Comparison of ENCODE assay signal across 16 mouse cellular contexts in the genomic region with DNA sequence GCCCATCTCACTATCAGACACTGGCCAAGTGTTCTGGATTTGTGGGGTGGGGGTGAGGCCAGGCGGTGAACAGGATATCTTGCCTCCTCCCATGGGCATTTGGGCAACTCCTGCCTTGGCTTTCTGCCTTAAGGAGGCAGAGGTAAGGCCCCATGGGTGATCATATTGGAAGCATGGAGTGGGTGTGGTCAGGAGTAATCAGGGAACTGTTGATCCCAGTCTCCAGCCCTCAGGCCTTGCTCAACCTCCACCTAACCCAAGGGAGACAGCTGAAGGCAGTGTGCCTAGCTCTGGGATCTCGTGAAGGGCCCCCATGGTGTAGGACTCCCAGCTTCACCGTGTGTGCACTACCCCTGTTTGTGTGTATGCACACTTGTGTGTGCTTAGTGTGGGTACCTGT. TPM values are rescaled to one million over a fixed set of nuclear protein-coding genes. Genes with fewer than 3 reads are reported as not detected.
DNase-seq lines count a peak whose midpoint lies in the region; ATAC-seq and TF ChIP-seq lines count a peak whose summit lies in the region.
"Had no signal": no experiment of that assay in that cellular context is flagged by ENCODE, and none has a peak within 500 bp of the region (broad histone marks: within the 10 kb centered on the region; RNA-seq: fewer than 3 reads in every experiment).

No protein-coding gene starts in this region.

- H3K9ac ChIP-seq in heart, embryonic 15.5 days = no peak overlapping the region
- H3K9ac ChIP-seq in heart, adult 2 months (ENCODE audit: low read depth, low read length) = no peak overlapping the region

- H3K36me3 ChIP-seq in heart, embryonic 15.5 days = no peaks in the 10 kb centered on the region
- no peaks in the 10 kb centered on the region for H3K36me3 ChIP-seq in heart, adult 2 months (ENCODE audit: control insufficient read depth, insufficient read depth, low read length)
- H3K36me3 ChIP-seq: neural tube, embryonic 15.5 days had no signal

- H3K27ac ChIP-seq in heart, embryonic 15.5 days = peak overlapping the region; percentile 93
- no peak overlapping the region for H3K27ac ChIP-seq in heart, adult 2 months
- peak overlapping the region; percentile 97 for H3K27ac ChIP-seq in layer of hippocampus, adult 2 months

- ATAC-seq in heart, embryonic 15.5 days (replicated peaks; ENCODE audit: insufficient number of reproducible peaks, insufficient read depth, low FRiP score, low read depth) = no peak
- 0 out of 2 replicates have a peak, but pooled peaks have one; percentile 31 for ATAC-seq in erythroid progenitor cell, adult 5-6 weeks (replicated peaks; ENCODE audit: low FRiP score, poor library complexity, severe bottlenecking)

- TF ChIP-seq CTCF in heart, adult 2 months (IDR thresholded peaks at IDR 0.05) = no peak
- TF ChIP-seq CTCF in layer of hippocampus, adult 2 months (conservative IDR thresholded peaks at IDR 0.05) = no peak

- H3K4me1 ChIP-seq in heart, embryonic 15.5 days (replicated peaks) = peaks cover 71% of the 10 kb centered on the region
- H3K4me1 ChIP-seq in heart, adult 2 months (ENCODE audit: control insufficient read depth, insufficient read depth, low read length) = peaks cover 12% of the 10 kb centered on the region

- no peaks in the 10 kb centered on the region for H3K79me2 ChIP-seq in heart, adult 2 months (replicated peaks; ENCODE audit: control insufficient read depth, insufficient read depth, low read length)

- no peak overlapping the region for H3K4me3 ChIP-seq in heart, embryonic 15.5 days
- H3K4me3 ChIP-seq in heart, adult 2 months = no peak overlapping the region
- H3K4me3 ChIP-seq in layer of hippocampus, adult 2 months = no peak overlapping the region
- H3K4me3 ChIP-seq: erythroblast, embryonic 14.5 days; megakaryocyte, embryonic 14.5 days; neural tube, embryonic 15.5 days had no signal

- TF ChIP-seq EP300 in heart, adult 2 months (IDR thresholded peaks at IDR 0.05; ENCODE audit: insufficient read depth, low read depth, low read length) = no peak

- no peaks in the 10 kb centered on the region for H3K27me3 ChIP-seq in heart, embryonic 15.5 days
- H3K27me3 ChIP-seq in heart, adult 2 months (ENCODE audit: control insufficient read depth, insufficient read depth, low read length) = no peaks in the 10 kb centered on the region
- H3K27me3 ChIP-seq: neural tube, embryonic 15.5 days had no signal

- intact Hi-C loops in heart, adult 2 months (cut with DNase I) = no loop called here

- whole genome bisulfite sequencing in heart, embryonic 15.5 days = 90% methylated on average over 3 of the region's 3 CpGs
- WGBS in heart, adult 2 months = 80% methylated on average over 3 of the region's 3 CpGs

- no peak overlapping the region for H3K4me2 ChIP-seq in heart, embryonic 15.5 days
- H3K4me2 ChIP-seq: liver, embryonic 11.5 days; neural tube, embryonic 15.5 days had no signal

- DNase-seq in cerebellum, adult 9-11 months = peak; percentile 60
- DNase-seq in cerebellum, postnatal 4 days (ENCODE audit: low spot score in 2 of 2) = no peak
- no peak for DNase-seq in heart, adult 2 months
- DNase-seq in layer of hippocampus, adult 2 months (ENCODE audit: low spot score in 2 of 2) = no peak
- no peak for DNase-seq in layer of hippocampus, adult 8-10 months (ENCODE audit: low spot score in 2 of 2)
- DNase-seq in left cerebral cortex, adult 8-10 months (ENCODE audit: low spot score in 2 of 2) = no peak
- DNase-seq: heart, postnatal 10 days; spleen, adult 18-20 months; thymus, postnatal 4 days had no signal

- H3K9me3 ChIP-seq in heart, embryonic 15.5 days (replicated peaks) = no peaks in the 10 kb centered on the region
- H3K9me3 ChIP-seq: neural tube, embryonic 15.5 days had no signal

- no peak for TF ChIP-seq POLR2A in heart, adult 2 months (IDR thresholded peaks at IDR 0.05; ENCODE audit: insufficient read depth, low read depth, low read length)

RNA-seq across cellular contexts. Expression of a gene that starts 9.2 kb away (rescaled TPM):
- polyA plus RNA-seq in heart, embryonic 15.5 days (2015; fragmentation: Nextera tagmentation; extraction: Ambion mirVana) = 33.7 and 35.1 TPM in 2 replicates
- total RNA-seq in heart, adult 2 months (2021) = 10 to 100 TPM; 11.8 to 14.1 TPM
- 5.9 and 8.3 TPM in 2 replicates for polyA plus RNA-seq in heart, adult 2 months (2012; rRNA removed)
- total RNA-seq in layer of hippocampus, adult 2 months (2021) = 100 to 1,000 TPM; 285 to 294 TPM
- total RNA-seq in layer of hippocampus, adult 8-10 months (2022) = 100 to 1,000 TPM; 243 to 310 (median 283) TPM
- total RNA-seq in erythroid progenitor cell, adult 5-6 weeks (2015; ENCODE audit: low replicate concordance) = not detected in 2 replicates
- 0.39 TPM in 1 of 2 replicates, not detected in the other for total RNA-seq in erythroid progenitor cell, adult 5-6 weeks (2017; ENCODE audit: low replicate concordance)
- total RNA-seq in left cerebral cortex, adult 8-10 months (2022) = 100 to 1,000 TPM; 207 to 245 (median 229) TPM
- polyA plus RNA-seq: erythroblast, embryonic 14.5 days had no signal

RNA-seq across cellular contexts. Expression of a gene that starts 59.4 kb away (rescaled TPM):
- polyA plus RNA-seq in heart, embryonic 15.5 days (2015; fragmentation: Nextera tagmentation; extraction: Ambion mirVana) = 1.0 and 1.1 TPM in 2 replicates
- total RNA-seq in heart, adult 2 months (2021) = 1 to 10 TPM; 7.2 to 8.3 TPM
- 22.8 and 24.3 TPM in 2 replicates for polyA plus RNA-seq in heart, adult 2 months (2012; rRNA removed)
- total RNA-seq in layer of hippocampus, adult 2 months (2021) = under 1 TPM; 0.32 to 0.51 TPM
- under 1 TPM; 0.17 to 0.34 (median 0.23) TPM for total RNA-seq in layer of hippocampus, adult 8-10 months (2022)
- not detected in 2 replicates for total RNA-seq in erythroid progenitor cell, adult 5-6 weeks (2015; ENCODE audit: low replicate concordance)
- total RNA-seq in erythroid progenitor cell, adult 5-6 weeks (2017; ENCODE audit: low replicate concordance) = not detected in 2 replicates
- 1 to 10 TPM in 1 of 4 experiments, under 1 TPM in 3; 0.28 to 1.1 (median 0.42) TPM for total RNA-seq in left cerebral cortex, adult 8-10 months (2022)
- total RNA-seq: MEL had no signal
- polyA plus RNA-seq: erythroblast, embryonic 14.5 days had no signal

Comparison
In these comparisons a context has a peak if more than half of its experiments do, and no peak if none do; other contexts are left out.
1. RNA of a gene that starts 9.2 kb away (total RNA-seq): 243 to 310 TPM in layer of hippocampus, adult 8-10 months, 285 to 294 TPM in layer of hippocampus, adult 2 months and 207 to 245 TPM in left cerebral cortex, adult 8-10 months; 11.8 to 14.1 TPM in heart, adult 2 months and 0.39 TPM in erythroid progenitor cell, adult 5-6 weeks; every median in the first group is over 10 times any median in the second.